Mouse (Mus musculus): ENCODE measurements around the gene Cdkn1c. TPM values are rescaled to one million over a fixed set of nuclear protein-coding genes. Genes with fewer than 3 reads are reported as not detected.

The Cdkn1c gene
- 10 to 100 TPM; 56.1 to 60.4 TPM for total RNA-seq (2021)

DNA sequence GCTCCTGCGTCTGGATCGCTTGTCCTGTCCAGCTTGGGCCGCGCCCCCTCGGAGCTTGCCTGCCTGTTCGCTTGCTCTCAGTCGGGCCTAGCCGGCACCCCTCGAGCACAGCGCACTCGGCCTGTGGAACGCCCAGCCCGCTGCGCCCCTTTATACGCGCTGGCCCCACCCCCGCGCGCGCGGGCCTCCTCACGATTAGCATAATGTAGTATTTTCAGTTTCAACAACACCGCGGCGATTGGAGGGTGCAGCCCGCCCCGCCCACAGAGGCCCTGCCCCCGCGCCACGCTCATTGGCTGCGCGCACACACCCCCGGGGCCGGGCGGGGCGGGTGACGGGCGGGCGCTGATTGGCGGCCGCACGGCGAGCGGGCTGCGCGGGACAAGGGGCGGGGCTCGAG is at the start of gene Cdkn1c:
TSS of gene Cdkn1c (minus strand) at position 177 of the 400 bp plus-strand sequence.
- peak; percentile 94 for DNase-seq

- DNase-seq, result no peak
Observed at GRCm38 (mm10) chr7:143509566-143509965, 48.7 kb upstream of the Cdkn1c start.

DNA sequence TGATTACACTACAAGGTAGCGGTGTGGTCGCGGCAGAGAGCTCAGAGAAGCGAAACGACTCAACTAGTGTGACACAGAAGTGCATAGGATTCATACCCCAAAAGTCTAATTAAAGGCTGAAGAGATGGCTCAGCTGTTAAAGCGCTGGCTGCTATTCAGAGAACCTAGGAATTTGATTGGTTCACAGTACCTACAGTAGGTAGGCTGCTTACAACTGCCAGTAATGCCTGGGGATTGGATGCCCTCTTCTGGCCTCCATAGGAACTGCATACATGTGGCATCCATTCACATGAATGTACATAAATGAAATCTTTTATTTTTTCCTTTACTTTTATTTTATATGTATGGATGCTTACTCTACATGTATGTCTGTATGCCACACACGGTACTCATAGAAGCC is 45.8 kb upstream of the Cdkn1c start:
- peak; percentile 68 for DNase-seq

GRCm38 (mm10) chr7:143506271-143506670 is 45.4 kb upstream of the Cdkn1c start:
- no peak for DNase-seq

GRCm38 (mm10) chr7:143505823-143506222 is 45.0 kb upstream of the Cdkn1c start:
- DNase-seq, result peak; percentile 89

GRCm38 (mm10) chr7:143505411-143505810 is 44.6 kb upstream of the Cdkn1c start:
- DNase-seq, result no peak

DNA sequence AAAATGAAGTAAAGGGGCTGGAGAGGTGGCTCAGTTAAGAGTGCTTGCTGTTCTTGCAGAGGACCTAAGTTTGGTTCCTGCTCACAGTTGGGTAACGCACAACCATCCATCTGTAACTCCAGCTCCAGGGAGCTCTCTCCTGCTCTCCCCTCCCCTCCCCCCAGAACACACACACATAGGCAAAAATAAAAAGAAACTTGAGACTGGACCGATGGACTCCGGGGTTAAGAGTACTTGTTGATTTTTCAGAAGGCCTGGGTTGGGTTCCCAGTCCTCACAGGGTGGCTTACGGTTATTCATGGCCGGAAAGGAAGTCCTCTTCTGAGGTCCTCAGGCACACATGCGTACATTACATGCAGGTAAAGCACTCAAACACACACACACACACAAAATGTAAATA is 43.1 kb upstream of the Cdkn1c start:
- no peak for DNase-seq

DNA sequence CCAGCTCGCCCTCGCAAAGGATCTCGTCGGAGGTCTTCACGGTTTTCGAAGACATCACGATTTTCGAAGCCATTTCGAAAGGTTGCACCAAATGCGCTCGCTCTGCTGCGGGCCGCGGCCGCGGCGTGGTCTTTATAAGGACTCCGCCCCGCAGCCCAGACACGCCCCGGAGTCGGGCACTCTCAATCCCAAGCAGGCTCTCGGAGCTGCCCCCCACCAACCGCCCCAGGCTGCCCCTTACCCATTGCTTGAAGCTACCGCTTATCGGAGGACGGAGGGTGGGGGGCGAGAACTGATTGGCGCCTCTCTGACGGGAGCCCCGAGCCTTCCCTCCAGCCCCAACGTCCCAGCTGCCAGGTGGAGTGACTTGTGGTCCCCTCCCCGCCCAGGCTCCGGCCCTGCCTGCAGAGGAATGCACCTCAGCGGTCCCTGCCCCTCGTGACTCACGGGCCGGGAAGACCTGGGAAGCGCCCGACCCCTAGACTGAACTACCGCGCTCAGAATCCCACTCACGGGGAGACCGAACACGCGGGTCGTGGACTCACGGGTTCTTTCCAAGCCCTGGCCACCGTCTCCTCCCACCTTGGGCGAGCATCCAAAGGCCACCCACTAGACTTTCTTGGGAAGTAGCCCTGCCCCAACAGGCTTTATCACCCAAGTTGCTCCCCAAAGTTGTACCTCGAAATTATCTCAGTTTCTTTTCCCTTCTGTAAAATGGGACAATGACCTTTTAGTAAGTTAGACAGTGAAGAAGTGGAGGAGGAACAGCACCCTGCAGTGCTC is 41.8 kb upstream of the Cdkn1c start, which contains the start of gene Phlda2:
TSS of gene Phlda2 (minus strand) at position 733 of the 783 bp plus-strand sequence.
- peak; percentile 23 for DNase-seq

DNA sequence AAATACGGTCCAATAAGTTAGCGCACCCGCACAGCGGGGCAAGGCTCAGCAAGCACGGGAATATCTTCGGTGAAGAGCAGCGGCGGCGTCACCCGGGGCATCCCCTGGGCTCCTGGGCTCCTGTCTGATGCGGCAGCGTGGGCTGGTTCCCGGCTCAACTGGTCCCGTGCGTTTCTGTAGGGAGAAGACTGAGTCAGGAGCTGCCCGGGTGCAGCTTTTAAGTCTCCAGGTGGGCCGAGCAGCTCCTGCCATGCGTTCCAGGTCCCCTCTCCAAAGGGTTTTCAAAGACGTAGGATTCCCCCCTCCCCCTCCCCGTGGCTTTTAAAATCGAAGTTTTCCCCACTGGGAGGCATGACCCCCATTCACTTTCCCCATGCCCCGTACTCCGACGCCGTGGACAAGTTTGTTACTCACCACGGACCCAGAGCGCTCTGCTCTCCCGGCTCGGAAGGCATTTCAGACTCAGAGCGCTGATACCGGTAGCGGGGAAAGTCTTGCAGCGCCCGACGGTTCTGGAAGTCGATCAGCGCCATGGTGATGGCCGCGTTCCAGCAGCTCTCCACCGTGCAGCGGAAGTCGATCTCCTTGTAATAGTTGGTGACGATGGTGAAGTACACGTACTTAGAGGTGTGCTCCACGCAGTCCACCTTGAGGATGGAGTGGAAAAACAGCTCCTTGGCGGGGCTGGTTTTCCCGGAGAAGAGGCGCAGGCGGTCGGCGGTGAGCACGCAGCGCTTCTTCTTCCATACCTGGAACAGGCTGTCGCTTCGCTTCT is 41.0 kb upstream of the Cdkn1c start:
- DNase-seq, result peak; percentile 56

DNA sequence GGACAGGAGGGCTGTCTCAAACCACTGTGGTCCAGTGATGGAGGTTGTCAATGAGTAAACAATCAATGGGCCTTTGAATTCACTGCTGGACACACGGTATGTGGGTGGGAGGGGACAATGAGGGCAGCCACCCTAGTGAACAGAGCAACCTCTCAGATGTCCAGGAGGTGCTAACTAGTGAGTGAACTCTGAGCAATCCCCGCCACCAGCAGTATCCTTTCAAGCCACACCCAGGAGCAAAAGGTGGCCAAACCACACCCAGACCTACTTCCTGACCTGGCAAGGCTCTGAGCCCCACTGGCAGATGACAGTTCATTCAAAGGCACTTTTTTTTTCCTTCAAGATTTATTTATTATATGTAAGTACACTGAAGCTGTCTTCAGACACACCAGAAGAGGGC is 40.1 kb upstream of the Cdkn1c start:
- DNase-seq, result no peak

- DNase-seq, result no peak
Observed at GRCm38 (mm10) chr7:143498584-143498983, 37.7 kb upstream of the Cdkn1c start.

DNA sequence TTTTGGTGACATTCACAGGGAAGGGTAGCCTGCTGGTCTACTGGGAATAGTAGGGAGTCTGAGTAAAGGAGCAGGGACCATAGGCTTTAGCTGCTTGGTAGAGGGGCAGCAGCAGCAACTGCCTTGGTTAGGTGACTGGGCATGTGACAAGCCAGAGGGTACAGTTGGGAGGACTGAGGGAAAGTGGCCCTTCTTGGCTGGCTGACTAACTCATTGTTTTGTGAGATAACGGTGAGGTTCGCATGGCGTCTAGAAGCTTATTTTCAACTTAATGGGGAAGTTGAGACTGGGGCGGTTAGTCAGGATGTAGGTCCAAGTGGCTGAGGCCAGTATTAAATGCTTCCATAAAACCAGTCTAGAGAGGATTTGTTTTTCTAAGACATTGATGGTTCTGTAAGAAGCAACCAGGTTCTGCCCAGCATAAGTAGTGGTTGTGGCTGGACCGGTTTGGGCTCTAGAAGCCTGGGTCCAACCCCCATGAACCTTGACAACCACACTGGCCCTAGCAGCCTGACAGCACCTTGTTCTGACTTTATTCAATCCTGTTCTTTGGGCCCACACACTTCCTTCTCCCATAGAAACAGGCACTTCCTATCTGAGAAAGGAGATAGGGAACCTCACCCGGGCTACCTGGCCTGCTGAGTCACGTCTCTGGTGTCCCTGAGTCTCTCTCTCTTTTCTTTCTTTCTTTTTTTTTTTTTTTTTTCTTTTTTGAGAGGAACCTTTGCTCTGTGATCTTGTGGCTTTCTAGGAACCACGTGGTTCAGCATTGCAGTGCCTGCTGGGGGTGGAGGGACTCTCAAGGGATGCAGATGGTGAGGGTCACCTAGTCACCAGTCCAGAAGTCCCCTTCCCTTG is 34.5 kb upstream of the Cdkn1c start:
- no peak for DNase-seq

- DNase-seq, result no peak
Observed at GRCm38 (mm10) chr7:143493616-143494126, 32.8 kb upstream of the Cdkn1c start.

DNA sequence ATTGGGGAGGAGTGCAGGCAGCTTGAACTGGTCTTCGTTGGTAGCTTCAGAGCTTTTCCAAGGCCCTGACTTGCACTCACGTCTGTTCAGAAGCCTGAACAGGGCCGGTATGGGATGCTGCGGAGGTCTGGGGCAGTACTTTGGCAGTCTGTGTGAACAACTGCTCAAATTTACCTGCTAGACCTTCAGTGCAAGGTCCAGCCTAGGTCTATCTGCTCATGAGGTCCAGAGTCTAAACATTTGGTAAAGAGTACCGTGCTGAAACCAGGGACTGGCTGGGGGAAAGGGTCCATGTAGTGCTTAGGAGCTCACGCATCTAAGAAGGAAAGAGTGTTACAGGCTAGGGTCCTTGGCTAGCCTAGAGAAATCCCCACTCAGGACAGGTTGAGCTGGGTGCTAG is 28.9 kb upstream of the Cdkn1c start:
- no peak for DNase-seq

- DNase-seq, result no peak
Observed at GRCm38 (mm10) chr7:143482541-143482940, 21.7 kb upstream of the Cdkn1c start.

DNA sequence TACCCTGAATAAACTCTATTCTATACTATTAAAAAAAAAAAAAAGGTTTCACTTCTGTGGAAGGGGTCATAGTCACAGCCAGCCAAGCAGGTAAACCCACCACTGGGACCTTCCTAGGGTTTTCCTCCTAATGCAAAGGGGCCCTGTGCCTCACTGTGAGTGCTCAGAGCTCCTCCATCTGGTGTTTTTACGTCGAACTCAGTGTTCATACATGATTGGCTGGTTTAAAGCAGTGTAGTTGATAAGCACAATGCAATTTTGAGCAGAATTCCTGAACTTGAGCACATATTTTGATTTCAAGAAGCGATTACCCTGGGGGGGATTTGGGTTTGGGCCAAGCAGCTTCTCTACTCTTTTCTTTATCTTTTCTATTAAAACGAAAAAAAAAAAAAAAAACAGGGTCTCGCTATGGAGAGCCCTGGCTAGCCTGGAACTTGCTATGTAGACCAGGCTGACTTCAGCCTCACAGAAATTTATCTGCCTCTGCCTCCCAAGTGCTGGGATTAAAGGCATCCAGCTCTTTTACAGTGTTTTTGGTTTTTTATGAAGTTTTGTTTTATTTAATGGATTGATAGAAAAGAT is 21.0 kb upstream of the Cdkn1c start:
- no peak for DNase-seq

- peak; percentile 82 for DNase-seq
Observed at GRCm38 (mm10) chr7:143480498-143480897, 19.6 kb upstream of the Cdkn1c start.

DNA sequence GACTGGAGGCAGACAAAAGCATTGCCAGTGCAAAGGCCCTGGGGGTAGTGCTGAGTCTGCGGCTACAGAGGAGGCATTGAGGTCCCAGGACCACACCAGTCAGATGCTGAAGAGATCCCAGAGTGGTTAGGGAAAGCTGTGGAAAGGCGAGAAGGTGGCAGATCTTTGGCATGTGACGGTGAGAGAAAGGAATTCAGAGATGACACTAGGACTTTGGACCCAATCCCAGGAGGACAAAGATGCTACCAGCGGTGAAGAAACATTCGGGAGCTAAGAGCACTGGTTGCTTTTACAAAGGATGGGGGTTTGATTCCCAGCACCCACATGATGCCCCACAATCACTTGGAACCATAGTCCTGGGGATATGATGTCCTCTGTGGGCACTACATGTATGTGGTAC is 16.9 kb upstream of the Cdkn1c start:
- no peak for DNase-seq

DNA sequence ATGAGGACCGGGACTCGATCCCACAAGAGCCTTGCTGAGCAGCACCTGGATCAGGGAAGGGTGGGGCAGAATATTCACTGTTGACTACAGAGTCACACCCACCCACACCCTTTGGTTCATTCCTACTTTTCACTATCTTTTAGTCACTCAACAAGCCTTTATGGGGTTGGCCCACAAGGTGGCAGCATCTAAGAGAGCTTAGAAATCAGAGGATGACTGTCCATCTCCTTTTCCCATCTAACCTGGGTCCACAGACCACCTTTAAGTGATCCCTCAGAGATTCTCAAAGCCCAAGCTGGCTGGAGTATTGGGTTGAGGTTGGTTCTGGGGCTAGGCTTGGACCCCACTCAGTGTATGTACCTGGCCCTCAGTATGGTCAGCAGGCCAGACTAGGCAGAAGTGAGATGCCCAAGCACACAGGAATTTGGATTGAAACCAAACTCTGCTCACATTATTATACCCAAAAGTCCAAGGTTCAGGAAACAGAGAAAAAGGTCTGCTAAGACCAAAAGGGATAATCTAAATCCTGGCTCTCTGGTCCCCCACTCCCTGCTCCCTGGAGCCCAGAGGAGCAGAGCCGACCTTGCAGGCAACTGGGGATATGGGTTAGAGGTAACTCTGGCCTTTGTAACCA is 16.0 kb upstream of the Cdkn1c start:
- no peak for DNase-seq

DNA sequence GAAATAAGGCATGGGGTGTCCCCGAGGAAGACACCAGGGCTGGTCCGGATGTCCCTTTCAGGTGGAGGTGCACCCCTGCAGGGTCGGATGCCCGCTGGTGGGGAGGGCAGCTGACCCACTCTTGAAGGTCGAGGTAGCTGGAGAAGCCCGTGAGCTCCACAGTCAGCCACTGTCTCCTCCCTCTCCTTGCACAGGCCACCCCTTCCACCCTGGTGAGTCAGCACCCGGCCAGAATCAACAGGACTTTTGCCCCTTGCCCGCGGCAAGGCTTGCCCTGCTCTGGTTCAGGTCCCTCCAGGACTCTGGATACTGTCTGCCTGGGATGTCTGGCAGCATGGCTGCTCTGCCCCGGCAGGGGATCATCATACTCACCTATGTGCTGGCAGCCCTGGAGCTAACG is 15.0 kb upstream of the Cdkn1c start:
- DNase-seq, result no peak

DNA sequence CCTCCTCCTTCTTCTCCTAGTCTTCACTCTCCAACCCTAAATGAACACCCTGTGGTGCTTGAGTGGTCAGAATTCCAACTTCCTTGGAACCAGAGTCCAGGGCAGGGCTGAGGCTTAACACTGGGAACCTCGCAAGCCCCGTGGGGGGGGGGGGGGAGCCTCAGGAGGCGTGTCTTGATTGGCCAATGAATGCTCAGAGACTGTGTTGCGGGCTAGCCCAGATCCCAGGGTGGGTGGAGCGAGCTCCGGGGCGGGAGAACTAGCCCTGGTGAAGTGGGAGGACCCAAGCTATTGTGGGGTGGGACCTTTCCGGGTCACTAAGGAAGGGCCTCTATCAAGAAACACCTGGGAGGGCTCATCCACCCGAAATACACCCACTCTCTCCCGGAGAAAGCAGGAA is 14.0 kb upstream of the Cdkn1c start:
- DNase-seq, result no peak

Data from heart, postnatal 4 days (tissue).